Mouse (Mus musculus) c-Kit-positive CD71-positive TER-119-positive erythroid progenitor cells, embryonic 14.5 days (primary cell): ENCODE data around the gene Nsfl1c.
"Not testable (repeated sequence)": the region's sequence is repeated elsewhere in the genome, so short reads cannot be mapped to it uniquely, and the experiment has no call there.

Source experiments
- DNase-seq: peaks from one replicate; pipeline ENCODE4 v3.0.0-alpha.2; 2013; ENCODE audit warnings: low spot score

Nsfl1c gene

GRCm38 (mm10) chr2:151494035-151494803 lies at the start of gene Nsfl1c:
TSS of gene Nsfl1c (plus strand) at chr2:151494182.
- DNase-seq, result peak; percentile 91

GRCm38 (mm10) chr2:151476053-151476452 lies 17.9 kb upstream of the Nsfl1c start, which contains the start of gene 4921509C19Rik:
TSS of gene 4921509C19Rik (minus strand) at chr2:151476153.
- not testable (repeated sequence) for DNase-seq

GRCm38 (mm10) chr2:151486496-151486895 lies 7.5 kb upstream of the Nsfl1c start:
- no peak for DNase-seq

- DNase-seq, result no peak
Observed at GRCm38 (mm10) chr2:151498358-151498757, 4.4 kb downstream of the Nsfl1c start.

- DNase-seq, result peak; percentile 15
Observed at GRCm38 (mm10) chr2:151500442-151501007, 6.5 kb downstream of the Nsfl1c start.

- DNase-seq, result no peak
Observed at GRCm38 (mm10) chr2:151504226-151504625, 10.2 kb downstream of the Nsfl1c start.

- DNase-seq, result no peak
Observed at GRCm38 (mm10) chr2:151512199-151512598, 18.2 kb downstream of the Nsfl1c start.

- no peak for DNase-seq
Observed at GRCm38 (mm10) chr2:151513525-151514285, 19.7 kb downstream of the Nsfl1c start.

GRCm38 (mm10) chr2:151519000-151519399 lies 25.0 kb downstream of the Nsfl1c start:
- DNase-seq, result no peak

- no peak for DNase-seq
Observed at GRCm38 (mm10) chr2:151524324-151525041, 30.5 kb downstream of the Nsfl1c start.

- DNase-seq, result no peak
Observed at GRCm38 (mm10) chr2:151525520-151525919, 31.5 kb downstream of the Nsfl1c start.

- DNase-seq, result no peak
Observed at GRCm38 (mm10) chr2:151528066-151528465, 34.1 kb downstream of the Nsfl1c start.

GRCm38 (mm10) chr2:151529169-151529568 lies 35.2 kb downstream of the Nsfl1c start:
- no peak for DNase-seq

- DNase-seq, result no peak
Observed at GRCm38 (mm10) chr2:151530378-151531230, 36.6 kb downstream of the Nsfl1c start.

- no peak for DNase-seq
Observed at GRCm38 (mm10) chr2:151533632-151534031, 39.6 kb downstream of the Nsfl1c start.

- DNase-seq, result no peak
Observed at GRCm38 (mm10) chr2:151535961-151536617, 42.1 kb downstream of the Nsfl1c start.

GRCm38 (mm10) chr2:151536618-151536974 lies 42.6 kb downstream of the Nsfl1c start:
- no peak for DNase-seq

- no peak for DNase-seq
Observed at GRCm38 (mm10) chr2:151538646-151539045, 44.7 kb downstream of the Nsfl1c start.

GRCm38 (mm10) chr2:151542323-151543062 lies 48.5 kb downstream of the Nsfl1c start, which contains the start of gene Fkbp1a:
TSS of gene Fkbp1a (plus strand) at chr2:151542483.
- peak; percentile 81 for DNase-seq
